Comparison of ENCODE assay signal across 16 mouse cellular contexts in genomic region chr4:31468306-31468705, GRCm38 (mm10).
DNase-seq lines count a peak whose midpoint lies in the region; ATAC-seq lines count a peak whose summit lies in the region.
"Had no signal": no experiment of that assay in that cellular context is flagged by ENCODE, and none has a peak within 500 bp of the region (broad histone marks: within the 10 kb centered on the region; RNA-seq: fewer than 3 reads in every experiment).

No protein-coding gene starts in this region.

- H3K27ac ChIP-seq in heart, embryonic 14.5 days (replicated peaks in 1 of 2; ENCODE audit: control insufficient read depth in 1 of 2, insufficient read depth in 1 of 2, low read depth in 2 of 2, low read length in 2 of 2) = peak overlapping the region; percentile 46 to 47; a peak in 1 of 4 replicates
- no peak overlapping the region for H3K27ac ChIP-seq in forebrain, embryonic 14.5 days (ENCODE audit: low read depth, low read length)
- H3K27ac ChIP-seq: embryonic facial prominence, embryonic 15.5 days; heart, adult 2 months; limb, embryonic 13.5 days had no signal

- no peak overlapping the region for H3K4me3 ChIP-seq in heart, embryonic 14.5 days (ENCODE audit: control insufficient read depth in 1 of 2, insufficient read depth in 1 of 2, low read depth in 1 of 2, low read length in 2 of 2)
- no peak overlapping the region for H3K4me3 ChIP-seq in forebrain, embryonic 14.5 days (ENCODE audit: low read depth, low read length)
- H3K4me3 ChIP-seq: embryonic facial prominence, embryonic 15.5 days; heart, adult 2 months; limb, embryonic 13.5 days; myocyte had no signal

- WGBS in heart, embryonic 14.5 days = 77% methylated on average over 9 of the region's 9 CpGs
- WGBS in forebrain, embryonic 14.5 days = 75% methylated on average over 9 of the region's 9 CpGs

- DNase-seq in heart, postnatal 14 days = no peak
- DNase-seq in kidney, postnatal 10 days = peak; percentile 21
- DNase-seq in kidney, adult 8-10 months = no peak
- DNase-seq in brain, adult 2 months (ENCODE audit: low read depth, low spot score) = peak; percentile 18
- DNase-seq in forebrain, embryonic 14.5 days (ENCODE audit: low spot score) = peak; percentile 49
- DNase-seq in right cerebral cortex, postnatal 4 days = no peak
- DNase-seq: adrenal gland, adult 8-10 months; heart, adult 2 months; liver, postnatal 0 days; retina, postnatal 1 day had no signal

- H3K4me1 ChIP-seq in heart, embryonic 14.5 days (ENCODE audit: control insufficient read depth in 2 of 2, insufficient read depth in 2 of 2, low read length in 2 of 2) = peaks cover 2 to 11% of the 10 kb centered on the region in 2 experiments; a peak in 3 of 4 replicates
- H3K4me1 ChIP-seq in forebrain, embryonic 14.5 days (ENCODE audit: control insufficient read depth, insufficient read depth, low read length) = no peaks in the 10 kb centered on the region
- H3K4me1 ChIP-seq: embryonic facial prominence, embryonic 15.5 days; limb, embryonic 13.5 days had no signal

- no peak for ATAC-seq in heart, embryonic 14.5 days (ENCODE audit: insufficient number of reproducible peaks, insufficient read depth, low FRiP score, low read depth)
- peak; percentile 46; the same call in 1 of the 2 replicates for ATAC-seq in forebrain, embryonic 14.5 days
- ATAC-seq: intestine, postnatal 0 days; liver, postnatal 0 days had no signal

- no peaks in the 10 kb centered on the region for H3K36me3 ChIP-seq in heart, embryonic 14.5 days (ENCODE audit: control insufficient read depth, insufficient read depth, low read length)
- no peaks in the 10 kb centered on the region for H3K36me3 ChIP-seq in forebrain, embryonic 14.5 days (ENCODE audit: control insufficient read depth, insufficient read depth, low read length)
- H3K36me3 ChIP-seq: embryonic facial prominence, embryonic 15.5 days; limb, embryonic 13.5 days had no signal

- no peaks in the 10 kb centered on the region for H3K9me3 ChIP-seq in heart, embryonic 14.5 days (ENCODE audit: control insufficient read depth, low read length)
- H3K9me3 ChIP-seq in forebrain, embryonic 14.5 days (replicated peaks; ENCODE audit: control insufficient read depth, low read length) = no peaks in the 10 kb centered on the region
- H3K9me3 ChIP-seq: embryonic facial prominence, embryonic 15.5 days; limb, embryonic 13.5 days had no signal

- no peak overlapping the region for H3K9ac ChIP-seq in heart, embryonic 14.5 days (ENCODE audit: low read length)
- H3K9ac ChIP-seq in forebrain, embryonic 14.5 days (ENCODE audit: low read length) = no peak overlapping the region
- H3K9ac ChIP-seq: embryonic facial prominence, embryonic 15.5 days; limb, embryonic 13.5 days; liver, postnatal 0 days had no signal

- no peaks in the 10 kb centered on the region for H3K27me3 ChIP-seq in heart, embryonic 14.5 days (ENCODE audit: control insufficient read depth, insufficient read depth, low read length)
- no peaks in the 10 kb centered on the region for H3K27me3 ChIP-seq in forebrain, embryonic 14.5 days (replicated peaks; ENCODE audit: control insufficient read depth, insufficient read depth, low read length)
- H3K27me3 ChIP-seq: CH12.LX; embryonic facial prominence, embryonic 15.5 days; limb, embryonic 13.5 days had no signal

- no peak overlapping the region for H3K4me2 ChIP-seq in heart, embryonic 14.5 days (ENCODE audit: low read length)
- no peak overlapping the region for H3K4me2 ChIP-seq in forebrain, embryonic 14.5 days (ENCODE audit: low read length)
- H3K4me2 ChIP-seq: embryonic facial prominence, embryonic 15.5 days; limb, embryonic 13.5 days had no signal

- intact Hi-C loops in heart, postnatal 14 days (cut with DNase I) = no loop called here

Comparison
In these comparisons a context has a peak if more than half of its experiments do, and no peak if none do; other contexts are left out.
1. DNase-seq: peak in kidney, postnatal 10 days (single experiment), brain, adult 2 months (single experiment) and forebrain, embryonic 14.5 days (single experiment); none in heart, postnatal 14 days (0 of 2), kidney, adult 8-10 months (0 of 2) and right cerebral cortex, postnatal 4 days (single experiment).